Mouse (Mus musculus) lung, embryonic 15.5 days (tissue): ENCODE data around the gene Naa20. TPM values are rescaled to one million over a fixed set of nuclear protein-coding genes. Genes with fewer than 3 reads are reported as not detected.

Source experiments
- ATAC-seq: fragments of 200-750 bp; cut with Nextera tagmentation; 2 replicates; pipeline ENCODE4 v1.8.0; 2017; ENCODE audit warnings: moderate number of reproducible peaks, borderline replicate concordance; ENCODE audit not compliant: low FRiP score, low TSS enrichment; ENCODE audit errors: extremely low read depth
- H3K27ac ChIP-seq: fragments of 300-500 bp; sonication (generic); 2 replicates; pipeline ENCODE4 v1.5.1; 2015; ENCODE audit warnings: moderate library complexity, mild to moderate bottlenecking, inconsistent platforms
- H3K27me3 ChIP-seq: fragments of 300-500 bp; sonication (generic); 2 replicates; pipeline ENCODE4 v1.6.1; 2015; ENCODE audit warnings: inconsistent platforms
- H3K36me3 ChIP-seq: fragments of 300-500 bp; sonication (generic); 2 replicates; pipeline ENCODE4 v1.6.1; 2015; ENCODE audit warnings: inconsistent platforms
- H3K4me1 ChIP-seq: fragments of 300-500 bp; sonication (generic); 2 replicates; pipeline ENCODE4 v1.6.1; 2015; ENCODE audit warnings: inconsistent platforms
- H3K4me2 ChIP-seq: fragments of 300-500 bp; sonication (generic); 2 replicates; pipeline ENCODE4 v1.6.1; 2015; ENCODE audit warnings: inconsistent platforms, mild to moderate bottlenecking, moderate library complexity
- H3K4me3 ChIP-seq: fragments of 300-500 bp; sonication (generic); 2 replicates; pipeline ENCODE4 v1.5.1; 2015; ENCODE audit warnings: mild to moderate bottlenecking, inconsistent platforms
- H3K9ac ChIP-seq: fragments of 300-500 bp; sonication (generic); 2 replicates; pipeline ENCODE4 v1.6.1; 2015; ENCODE audit warnings: inconsistent platforms
- H3K9me3 ChIP-seq: fragments of 300-500 bp; sonication (generic); 2 replicates; pipeline ENCODE4 v1.6.1; 2016; ENCODE audit warnings: inconsistent platforms
- WGBS: fragments of 180-500 bp; shearing (Covaris S2); methylation state at CpG from one replicate; pipeline ENCODE4 v1.1.7; 2015; 5-methylcytosine and 5-hydroxymethylcytosine counted together
- polyA plus RNA-seq: library from polyadenylated mRNA; unstranded; fragments of >200 nt; fragmentation: Nextera tagmentation; extraction: Ambion mirVana; gene quantifications from 2 replicates; pipeline ENCODE4 v1.2.1, GENCODE M21; 2015

Gene Naa20
- polyA plus RNA-seq, 1 experiment from 2014 or later = 160 TPM

DNA sequence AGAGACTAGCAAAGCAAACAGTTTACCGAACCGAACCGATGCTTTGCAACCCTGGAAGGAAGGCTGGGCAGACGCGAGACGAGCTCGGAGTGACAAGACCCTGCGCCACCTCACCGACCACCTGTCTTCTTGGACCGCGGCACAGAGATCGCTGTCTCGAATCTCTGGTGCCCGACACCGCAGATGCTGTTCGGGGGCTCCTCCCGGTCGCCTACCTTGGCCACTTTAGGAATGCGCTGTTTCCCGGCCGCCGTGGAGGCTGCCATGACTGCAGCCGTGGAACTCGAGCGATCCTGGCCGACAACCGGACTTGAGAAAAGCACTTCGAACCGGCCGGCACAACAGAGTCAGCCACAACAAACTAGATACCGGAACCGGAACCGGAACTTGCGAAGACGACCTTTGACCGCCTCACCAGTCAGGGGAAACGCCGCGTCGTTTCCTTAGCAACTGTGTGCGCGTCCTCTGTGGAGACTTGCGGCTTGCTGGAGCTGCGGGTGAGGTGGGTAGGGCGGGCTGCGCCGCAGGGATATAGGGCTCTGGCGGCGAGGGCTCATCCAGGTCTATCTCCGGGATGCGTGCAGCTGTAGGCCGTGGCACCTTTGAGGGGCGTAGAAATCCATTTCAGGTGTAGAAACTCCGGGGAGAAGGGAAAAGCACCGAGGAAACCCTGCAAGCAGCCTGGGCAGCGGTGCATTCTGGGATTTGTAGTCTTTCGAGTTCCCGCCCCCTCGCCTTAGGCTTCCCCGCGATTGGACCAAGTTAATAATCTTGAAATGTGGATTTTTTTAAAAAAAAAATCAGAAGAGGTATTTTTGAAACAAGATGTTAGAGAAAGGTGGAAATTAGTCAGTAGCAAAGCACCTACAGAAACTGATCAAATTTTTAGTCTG is 32.7 kb downstream of the Naa20 start, which contains the start of the genes Cfap61 and Crnkl1:
Cfap61 (plus strand) TSS at position 446 of the 893 bp plus-strand sequence.
Crnkl1 (minus strand) TSS at position 676 of the 893 bp plus-strand sequence.
- Histone ChIP-seq H3K27me3 (no peaks in the 10 kb centered on the region), H3K9me3 (no peaks in the 10 kb centered on the region), H3K4me2 (peak within 1 kb of the TSS; percentile 77), H3K9ac (peak within 1 kb of the TSS; percentile 57), H3K4me3 (peak within 1 kb of the TSS; percentile 94), H3K4me1 (peaks cover 9% of the 10 kb centered on the region), H3K27ac (no peak within 1 kb of the TSS), H3K36me3 (peaks cover 24% of the 10 kb centered on the region)
- ATAC-seq = peak; percentile 98
- under 1% methylated on average over 61 of the region's 61 CpGs for WGBS

DNA sequence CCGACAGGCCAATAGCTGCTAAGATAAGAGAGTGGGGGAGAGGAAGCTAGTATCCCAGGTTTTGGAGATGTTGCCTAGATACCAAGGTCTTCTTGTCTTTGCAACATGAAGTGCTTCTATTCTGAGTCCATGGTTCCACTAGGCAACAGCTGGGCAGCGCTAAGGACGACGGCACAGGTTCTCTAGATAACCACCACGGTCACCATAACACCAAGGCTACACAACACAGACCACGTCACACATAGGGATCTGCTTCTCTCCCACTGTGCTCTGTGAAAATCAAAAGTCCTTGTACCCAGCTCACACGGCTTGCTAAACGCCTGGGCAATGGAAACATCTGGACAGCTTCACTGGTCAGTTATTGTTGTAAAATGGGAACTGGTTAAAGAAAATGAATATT is 35.1 kb downstream of the Naa20 start:
- Histone ChIP-seq H3K9me3 (no peaks in the 10 kb centered on the region), H3K36me3 (0 out of 2 replicates have a peak, but pooled peaks cover 3% of the 10 kb centered on the region), H3K27me3 (no peaks in the 10 kb centered on the region), H3K27ac (no peak overlapping the region), H3K4me2 (no peak overlapping the region), H3K4me3 (no peak overlapping the region), H3K9ac (no peak overlapping the region), H3K4me1 (peaks cover 9% of the 10 kb centered on the region)
- 73% methylated on average over 8 of the region's 8 CpGs for WGBS
- ATAC-seq = no peak

DNA sequence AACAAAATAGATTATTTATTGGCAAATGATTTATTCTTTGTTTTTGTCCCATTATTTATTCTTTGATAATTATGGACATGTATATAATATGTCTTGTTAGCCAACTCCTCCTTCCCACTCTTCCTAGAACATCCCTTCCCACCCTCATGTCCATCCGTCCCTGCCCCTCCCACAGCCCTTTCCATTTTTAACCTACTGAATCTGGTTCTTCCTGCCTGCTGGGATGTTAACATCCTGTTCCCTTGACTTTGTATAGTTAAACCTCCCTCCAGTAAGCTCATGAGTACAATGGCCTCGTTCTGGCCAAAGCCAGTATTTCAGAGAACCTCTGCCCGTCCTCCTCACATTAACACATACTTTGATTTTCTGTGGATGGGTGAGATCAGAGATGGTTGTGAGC is 39.5 kb downstream of the Naa20 start:
- no peaks in the 10 kb centered on the region for H3K36me3 ChIP-seq
- H3K4me2 ChIP-seq = no peak overlapping the region
- H3K9me3 ChIP-seq = no peaks in the 10 kb centered on the region
- WGBS = 43% methylated on average over 3 of the region's 3 CpGs
- ATAC-seq = no peak
- H3K4me3 ChIP-seq = no peak overlapping the region
- H3K27ac ChIP-seq = no peak overlapping the region; the same call in 1 of the 2 replicates
- no peak overlapping the region for H3K9ac ChIP-seq
- H3K27me3 ChIP-seq = no peaks in the 10 kb centered on the region
- H3K4me1 ChIP-seq = no peaks in the 10 kb centered on the region

DNA sequence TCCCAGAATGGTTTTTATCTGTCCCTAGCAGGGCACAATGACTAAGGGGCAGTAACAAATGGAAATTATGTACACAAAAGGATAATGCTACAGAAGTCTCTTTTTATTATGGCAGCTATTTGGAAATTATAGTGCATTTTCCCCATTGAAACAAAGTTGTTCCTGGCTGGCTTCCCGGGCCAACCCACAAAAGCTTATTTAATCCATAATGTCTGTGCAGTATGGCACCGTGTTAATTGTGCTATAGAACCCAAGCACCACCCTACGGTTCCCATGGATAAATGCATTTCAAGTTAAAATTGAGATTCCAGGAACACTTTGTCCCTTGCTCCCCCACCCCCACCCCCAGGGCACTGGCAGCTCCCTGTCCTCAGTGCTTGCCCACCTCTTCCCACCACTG is 42.4 kb downstream of the Naa20 start:
- Histone ChIP-seq H3K27ac (no peak overlapping the region), H3K9me3 (no peaks in the 10 kb centered on the region), H3K27me3 (no peaks in the 10 kb centered on the region), H3K4me1 (no peaks in the 10 kb centered on the region), H3K4me2 (no peak overlapping the region), H3K36me3 (no peaks in the 10 kb centered on the region), H3K4me3 (no peak overlapping the region), H3K9ac (no peak overlapping the region)
- ATAC-seq = no peak
- 83% methylated on average over 3 of the region's 3 CpGs for WGBS

DNA sequence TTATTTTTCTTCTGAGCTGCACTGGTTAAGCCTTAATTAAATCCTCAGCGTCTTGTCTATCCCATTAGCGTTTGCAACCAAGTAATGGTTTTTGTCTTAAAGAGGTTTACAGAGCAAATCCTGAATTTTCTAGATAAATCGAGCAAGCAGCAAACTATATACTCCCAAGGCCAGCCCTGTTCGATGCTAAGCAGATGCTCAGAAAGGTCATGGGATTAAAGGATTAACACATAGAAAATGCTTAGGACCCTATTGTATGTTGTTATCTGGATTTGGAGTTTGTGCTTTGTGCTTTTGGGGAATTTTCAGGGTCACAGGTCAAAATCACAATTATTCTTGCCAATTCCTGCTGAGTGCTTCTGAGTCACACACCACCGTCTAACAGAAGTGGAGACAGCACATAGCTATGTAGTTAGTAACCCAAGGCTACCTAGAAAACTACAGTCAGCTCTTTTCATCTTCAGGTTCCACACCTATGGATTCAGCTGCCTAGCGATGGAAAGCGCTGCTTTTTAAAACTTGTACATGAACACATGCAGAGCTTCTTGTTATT is 46.6 kb downstream of the Naa20 start:
- Histone ChIP-seq H3K36me3 (no peaks in the 10 kb centered on the region), H3K9ac (no peak overlapping the region), H3K4me1 (no peaks in the 10 kb centered on the region), H3K4me2 (no peak overlapping the region), H3K4me3 (no peak overlapping the region), H3K27me3 (no peaks in the 10 kb centered on the region), H3K9me3 (no peaks in the 10 kb centered on the region), H3K27ac (no peak overlapping the region)
- no peak for ATAC-seq
- WGBS = 69% methylated on average over 7 of the region's 7 CpGs

DNA sequence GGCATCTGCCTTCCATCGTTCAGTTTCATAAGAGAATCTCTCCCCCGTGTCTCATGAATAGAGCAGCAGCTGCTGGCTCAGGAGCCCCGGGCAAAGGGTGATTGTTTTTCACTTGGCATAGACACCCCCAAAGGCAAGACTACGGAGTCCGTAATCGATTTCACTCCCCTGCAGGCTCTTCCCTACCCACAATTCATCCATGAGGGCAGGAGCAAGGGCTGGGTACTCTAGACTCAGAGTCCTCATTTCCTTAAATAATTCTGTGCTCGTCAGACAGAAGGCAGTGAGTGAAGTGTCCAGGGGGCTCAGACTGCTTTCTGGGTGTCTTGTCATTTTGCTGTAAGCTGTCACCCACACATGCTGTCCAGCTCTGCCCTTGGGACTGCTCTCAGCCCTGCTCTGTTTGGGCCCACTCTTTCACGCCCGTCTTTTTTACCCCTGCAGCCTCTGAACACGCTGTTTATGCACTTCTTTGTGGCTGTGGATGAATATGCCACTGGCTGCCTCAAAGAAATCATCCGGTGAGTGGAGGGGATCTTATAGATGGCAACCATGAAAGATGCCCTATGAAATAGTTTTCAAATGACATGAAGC is 47.7 kb downstream of the Naa20 start:
- 48% methylated on average over 11 of the region's 11 CpGs for WGBS
- no peak overlapping the region for H3K4me3 ChIP-seq

DNA sequence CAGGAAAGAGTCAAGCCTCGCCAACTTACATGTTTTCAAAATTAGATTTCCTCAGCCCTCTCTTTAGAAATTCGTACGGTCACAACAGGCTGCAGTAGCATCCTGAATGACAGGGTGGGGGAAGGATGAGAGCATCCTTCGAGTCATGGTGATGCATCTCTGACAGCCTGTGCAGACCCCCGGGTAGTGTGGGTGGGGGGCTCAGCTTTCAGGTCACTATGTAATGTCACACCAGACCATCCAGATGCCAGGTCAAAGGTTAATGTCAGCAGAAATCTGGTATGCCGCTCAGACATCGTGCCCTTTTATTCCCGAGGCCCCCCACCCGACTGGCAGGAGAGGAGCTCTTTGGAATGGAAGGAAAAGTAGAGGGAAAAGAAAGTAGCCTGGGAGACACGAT is 48.3 kb downstream of the Naa20 start:
- Histone ChIP-seq H3K27ac (no peak overlapping the region), H3K4me3 (no peak overlapping the region), H3K4me1 (no peaks in the 10 kb centered on the region), H3K27me3 (no peaks in the 10 kb centered on the region), H3K9me3 (no peaks in the 10 kb centered on the region), H3K4me2 (no peak overlapping the region), H3K9ac (no peak overlapping the region), H3K36me3 (no peaks in the 10 kb centered on the region)
- WGBS = 31% methylated on average over 10 of the region's 10 CpGs
- no peak for ATAC-seq

More for the DNA sequence above, 47.7 kb downstream of the Naa20 start:
- Histone ChIP-seq H3K9me3 (no peaks in the 10 kb centered on the region), H3K4me2 (no peak overlapping the region), H3K27me3 (no peaks in the 10 kb centered on the region), H3K4me1 (no peaks in the 10 kb centered on the region), H3K36me3 (no peaks in the 10 kb centered on the region), H3K27ac (no peak overlapping the region), H3K9ac (no peak overlapping the region)
- ATAC-seq = no peak

DNA sequence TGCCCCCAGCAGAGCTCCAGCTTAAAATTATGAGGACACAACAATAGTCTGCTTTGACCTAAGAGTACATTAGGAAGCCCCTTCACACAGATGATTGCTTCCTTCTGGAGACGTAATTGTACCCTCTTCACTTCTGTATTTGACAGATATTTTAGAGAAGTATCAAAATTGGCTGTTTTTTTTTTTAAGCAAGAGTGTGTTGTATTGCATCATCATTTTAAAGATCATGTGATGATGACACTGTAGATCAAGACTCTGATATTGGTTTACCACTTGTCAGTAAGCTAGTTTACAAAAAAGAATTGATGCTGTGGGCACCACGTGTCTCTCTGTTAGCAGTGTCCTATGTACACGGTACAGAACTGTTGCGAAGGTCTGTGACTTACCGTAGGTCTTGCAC is 50.8 kb downstream of the Naa20 start:
- no peak overlapping the region for H3K9ac ChIP-seq
- H3K27ac ChIP-seq = no peak overlapping the region
- no peaks in the 10 kb centered on the region for H3K36me3 ChIP-seq
- ATAC-seq = no peak
- no peak overlapping the region for H3K4me2 ChIP-seq
- no peaks in the 10 kb centered on the region for H3K27me3 ChIP-seq
- no peaks in the 10 kb centered on the region for H3K9me3 ChIP-seq
- no peak overlapping the region for H3K4me3 ChIP-seq
- WGBS = 72% methylated on average over 5 of the region's 5 CpGs
- H3K4me1 ChIP-seq = no peaks in the 10 kb centered on the region

DNA sequence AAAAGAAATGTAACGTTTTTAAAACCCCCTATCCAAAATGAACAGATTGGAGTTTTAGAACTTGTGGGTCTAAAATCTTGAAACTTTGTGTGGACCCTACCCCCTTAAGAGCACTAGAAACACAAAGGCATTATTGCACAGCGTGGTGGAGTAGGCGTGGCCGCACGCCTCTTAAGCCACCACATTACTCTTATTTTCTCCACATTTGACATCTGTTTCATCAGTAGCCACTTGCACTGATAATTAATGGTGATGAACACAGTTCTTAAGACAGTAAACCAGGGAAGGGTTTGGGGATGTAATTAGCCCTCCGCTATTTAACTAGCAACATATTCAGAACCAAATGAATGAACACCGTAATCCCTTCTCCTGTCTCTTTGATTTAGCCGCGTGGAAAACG is 53.9 kb downstream of the Naa20 start:
- no peaks in the 10 kb centered on the region for H3K9me3 ChIP-seq
- ATAC-seq = no peak
- WGBS = 74% methylated on average over 10 of the region's 10 CpGs
- H3K27ac ChIP-seq = no peak overlapping the region
- H3K9ac ChIP-seq = no peak overlapping the region
- H3K4me1 ChIP-seq = no peaks in the 10 kb centered on the region
- H3K4me2 ChIP-seq = no peak overlapping the region
- H3K4me3 ChIP-seq = no peak overlapping the region
- H3K36me3 ChIP-seq = no peaks in the 10 kb centered on the region
- peaks cover 4% of the 10 kb centered on the region; the same call in 1 of the 2 replicates for H3K27me3 ChIP-seq

DNA sequence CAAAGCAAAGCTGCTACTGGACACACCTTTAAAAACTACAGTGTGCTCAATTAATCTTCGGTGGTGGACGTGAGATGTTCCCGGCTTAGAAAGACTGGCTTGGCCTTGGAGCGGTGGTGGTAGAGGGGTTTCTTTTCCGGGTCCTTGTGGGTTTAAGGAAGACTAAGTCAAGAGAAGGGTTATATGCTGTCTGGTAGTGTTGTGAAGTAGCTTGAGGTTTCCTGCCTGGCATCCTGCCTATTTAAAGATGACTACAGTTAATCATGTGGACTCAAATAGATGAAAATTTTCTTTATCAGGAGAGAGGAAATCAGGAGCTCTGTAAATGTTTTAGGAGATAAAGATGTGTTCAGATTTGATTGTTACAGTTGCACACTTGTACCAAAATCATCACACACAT is 54.4 kb downstream of the Naa20 start:
- Histone ChIP-seq H3K27ac (no peak overlapping the region), H3K36me3 (no peaks in the 10 kb centered on the region), H3K27me3 (peaks cover 4% of the 10 kb centered on the region; the same call in 1 of the 2 replicates), H3K4me3 (no peak overlapping the region), H3K9ac (no peak overlapping the region), H3K4me1 (no peaks in the 10 kb centered on the region), H3K4me2 (no peak overlapping the region), H3K9me3 (no peaks in the 10 kb centered on the region)
- 64% methylated on average over 5 of the region's 5 CpGs for WGBS
- ATAC-seq = no peak

DNA sequence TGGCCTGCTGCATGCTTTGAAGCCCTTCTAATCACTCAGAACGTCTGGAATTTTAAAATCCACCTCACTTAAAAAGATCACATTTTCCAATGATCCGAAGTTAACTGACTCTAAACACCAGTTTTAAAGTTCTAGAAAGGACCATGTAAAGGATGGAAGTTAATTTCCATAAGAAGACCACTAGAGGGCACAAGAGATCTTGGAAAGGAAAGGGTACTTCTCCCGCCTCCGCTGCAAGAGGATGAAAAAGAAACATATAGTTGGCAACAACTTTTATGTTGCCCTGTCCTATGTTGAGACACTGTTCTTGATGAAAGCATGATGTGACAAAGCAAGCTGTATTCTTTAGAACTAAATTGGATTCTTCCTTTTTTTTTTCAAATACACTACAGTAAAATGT is 55.6 kb downstream of the Naa20 start:
- Histone ChIP-seq H3K4me2 (no peak overlapping the region), H3K27ac (no peak overlapping the region), H3K4me1 (no peaks in the 10 kb centered on the region), H3K9me3 (no peaks in the 10 kb centered on the region), H3K4me3 (no peak overlapping the region), H3K27me3 (peaks cover 4% of the 10 kb centered on the region; the same call in 1 of the 2 replicates), H3K9ac (no peak overlapping the region), H3K36me3 (no peaks in the 10 kb centered on the region)
- ATAC-seq = no peak
- WGBS = 15% methylated on average over 4 of the region's 4 CpGs

DNA sequence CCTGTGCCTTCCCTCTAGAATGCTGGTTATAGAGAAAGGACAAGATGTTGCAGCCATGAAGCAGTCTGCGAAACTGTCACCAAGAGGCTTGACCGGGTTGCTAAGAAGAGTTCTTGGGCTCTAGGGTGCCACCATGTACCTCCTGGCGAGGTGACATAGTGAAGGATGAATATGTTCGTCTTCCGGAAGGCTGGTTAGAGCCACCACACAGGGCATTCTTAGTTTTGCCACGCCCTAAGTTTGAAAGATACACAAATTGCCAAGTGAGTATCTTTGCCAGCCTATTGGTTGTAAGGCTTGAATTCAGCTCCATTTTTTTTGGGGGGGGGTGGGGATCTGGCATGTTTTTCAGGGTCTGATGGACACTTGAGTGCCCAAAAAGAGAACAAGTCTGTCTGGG is 56.2 kb downstream of the Naa20 start:
- Histone ChIP-seq H3K4me2 (no peak overlapping the region), H3K27ac (no peak overlapping the region), H3K4me3 (no peak overlapping the region), H3K4me1 (no peaks in the 10 kb centered on the region), H3K9me3 (no peaks in the 10 kb centered on the region), H3K27me3 (peaks cover 4% of the 10 kb centered on the region; the same call in 1 of the 2 replicates), H3K9ac (no peak overlapping the region), H3K36me3 (no peaks in the 10 kb centered on the region)
- ATAC-seq = no peak
- WGBS = 84% methylated on average over 6 of the region's 6 CpGs
